Mouse (Mus musculus): Measurements from ENCODE around the gene Tuba1b.

DNA sequence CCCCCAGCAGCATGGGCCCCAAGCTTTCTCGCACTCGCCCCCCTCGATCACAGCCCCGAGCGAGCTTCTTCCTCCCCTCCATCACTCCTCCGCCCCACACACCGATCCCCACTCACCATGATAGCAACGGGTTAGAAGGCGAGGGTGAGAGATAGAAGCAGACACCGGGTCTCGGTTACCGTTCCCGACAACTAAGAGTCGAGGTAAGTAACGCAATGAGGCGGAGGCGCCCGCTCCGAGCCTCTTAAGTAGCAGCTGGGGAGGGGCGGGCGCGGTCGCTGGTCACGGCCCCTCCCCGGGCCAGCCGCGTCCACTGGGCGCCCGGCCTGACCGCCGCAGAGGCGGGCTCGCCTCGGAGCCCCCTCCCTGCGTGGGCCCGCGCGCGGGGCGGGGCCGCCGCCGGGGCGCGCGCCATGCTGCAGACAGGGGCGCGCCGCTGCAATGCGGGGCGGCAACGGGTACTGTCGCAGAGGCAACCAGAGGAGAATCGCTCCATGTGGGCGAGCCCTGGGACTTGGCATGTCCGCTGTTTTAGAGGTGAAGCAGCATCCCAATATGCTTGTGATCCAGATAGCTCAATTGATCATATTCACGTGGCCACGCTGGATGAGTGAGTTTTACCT is at the start of gene Tuba1b:
- 0 out of 2 replicates have a peak, but pooled peaks have one; percentile 15 for TF ChIP-seq CTCF (IDR thresholded peaks at IDR 0.05; ENCODE audit: low read depth)
- no peak for TF ChIP-seq EP300 (IDR thresholded peaks at IDR 0.05; ENCODE audit: low read depth)
